Comparison of ENCODE assay signal across 8 mouse cellular contexts in genomic region chr9:21238004-21238732, GRCm38 (mm10). TPM values are rescaled to one million over a fixed set of nuclear protein-coding genes. Genes with fewer than 3 reads are reported as not detected.
DNase-seq lines count a peak whose midpoint lies in the region; ATAC-seq and TF ChIP-seq lines count a peak whose summit lies in the region.

No protein-coding gene starts in this region.

- ATAC-seq in heart, embryonic 12.5 days (ENCODE audit: insufficient number of reproducible peaks, low FRiP score) = peak; percentile 16
- ATAC-seq in neural tube, embryonic 11.5 days (ENCODE audit: insufficient read depth, low FRiP score, low TSS enrichment) = no peak; the same call in 1 of the 2 replicates

- no peak for DNase-seq in liver, adult 2 months (ENCODE audit: extremely low read depth, low read depth, low spot score)
- DNase-seq in liver = no peak
- DNase-seq in brain, embryonic 14.5 days (ENCODE audit: low read depth) = peak; percentile 52
- peak; percentile 35 for DNase-seq in kidney, postnatal 14 days
- peak; percentile 56 for DNase-seq in neural tube, embryonic 11.5 days (ENCODE audit: low spot score)
- no peak for DNase-seq in gastrocnemius, postnatal 25 days
- no peak for DNase-seq in retina, postnatal 1 day

- no peak for TF ChIP-seq POLR2A in liver, adult 2 months (IDR thresholded peaks at IDR 0.05; ENCODE audit: extremely low read depth, insufficient read depth, low read length)
- no peak for TF ChIP-seq POLR2A in brain, embryonic 14.5 days (IDR thresholded peaks at IDR 0.05; ENCODE audit: borderline replicate concordance, extremely low read depth, insufficient read depth, insufficient read length, poor library complexity, severe bottlenecking)

- H3K4me3 ChIP-seq in liver, adult 2 months (ENCODE audit: insufficient read depth, low read depth, low read length) = peak overlapping the region; percentile 85
- H3K4me3 ChIP-seq in heart, embryonic 12.5 days = peak overlapping the region; percentile 89
- peak overlapping the region; percentile 90 for H3K4me3 ChIP-seq in neural tube, embryonic 11.5 days (ENCODE audit: low read depth, low read length)

- H3K9me3 ChIP-seq in heart, embryonic 12.5 days (replicated peaks) = no peaks in the 10 kb centered on the region
- no peaks in the 10 kb centered on the region for H3K9me3 ChIP-seq in neural tube, embryonic 11.5 days (ENCODE audit: control insufficient read depth, low read length)

- peak overlapping the region; percentile 96 for H3K9ac ChIP-seq in liver, adult 2 months (ENCODE audit: low read depth, low read length)
- peak overlapping the region; percentile 97 for H3K9ac ChIP-seq in heart, embryonic 12.5 days
- H3K9ac ChIP-seq in neural tube, embryonic 11.5 days (ENCODE audit: low read length) = peak overlapping the region; percentile 96

- 1% methylated on average over 31 of the region's 31 CpGs for WGBS in liver, adult 2 months
- under 1% methylated on average over 31 of the region's 31 CpGs for WGBS in heart, embryonic 12.5 days
- 2% methylated on average over 31 of the region's 31 CpGs for WGBS in neural tube, embryonic 11.5 days

- no peak for TF ChIP-seq CTCF in liver, adult 2 months (IDR thresholded peaks at IDR 0.05; ENCODE audit: low read depth, low read length)
- TF ChIP-seq CTCF in brain, embryonic 14.5 days (IDR thresholded peaks at IDR 0.05; ENCODE audit: borderline replicate concordance, extremely low read depth, insufficient read depth, insufficient read length) = no peak

- peak overlapping the region; percentile 81 for H3K4me2 ChIP-seq in heart, embryonic 12.5 days
- peak overlapping the region; percentile 71 for H3K4me2 ChIP-seq in neural tube, embryonic 11.5 days (ENCODE audit: low read depth)

- peaks cover 18% of the 10 kb centered on the region for H3K4me1 ChIP-seq in liver, adult 2 months (ENCODE audit: control insufficient read depth, insufficient read depth, low read length)
- peaks cover 18% of the 10 kb centered on the region for H3K4me1 ChIP-seq in heart, embryonic 12.5 days (replicated peaks)
- peaks cover 8% of the 10 kb centered on the region; the same call in 1 of the 2 replicates for H3K4me1 ChIP-seq in neural tube, embryonic 11.5 days (ENCODE audit: control insufficient read depth, insufficient read depth, low read length)

- peak overlapping the region; percentile 88 for H3K27ac ChIP-seq in liver, adult 2 months (replicated peaks; ENCODE audit: insufficient read depth, low read depth, low read length)
- peak overlapping the region; percentile 97 for H3K27ac ChIP-seq in heart, embryonic 12.5 days (ENCODE audit: poor library complexity, severe bottlenecking)
- peak overlapping the region; percentile 76 for H3K27ac ChIP-seq in neural tube, embryonic 11.5 days (ENCODE audit: low read depth, low read length)

- H3K27me3 ChIP-seq in liver, adult 2 months (ENCODE audit: control insufficient read depth, insufficient read depth, low read length) = no peaks in the 10 kb centered on the region
- H3K27me3 ChIP-seq in heart, embryonic 12.5 days (replicated peaks) = peaks cover 12% of the 10 kb centered on the region
- peaks cover 3% of the 10 kb centered on the region for H3K27me3 ChIP-seq in neural tube, embryonic 11.5 days (ENCODE audit: control insufficient read depth, insufficient read depth, low read length)

- H3K36me3 ChIP-seq in liver, adult 2 months (ENCODE audit: control insufficient read depth, insufficient read depth, low read length) = peaks cover 3% of the 10 kb centered on the region; the same call in 1 of the 2 replicates
- peaks cover 38% of the 10 kb centered on the region for H3K36me3 ChIP-seq in heart, embryonic 12.5 days
- H3K36me3 ChIP-seq in neural tube, embryonic 11.5 days (ENCODE audit: control insufficient read depth, insufficient read depth, low read length) = peaks cover 10% of the 10 kb centered on the region

- H3K79me2 ChIP-seq in liver, adult 2 months (ENCODE audit: control insufficient read depth, insufficient read depth, low read length) = peaks cover 22% of the 10 kb centered on the region; the same call in 1 of the 2 replicates

RNA-seq across cellular contexts. Expression of gene Keap1, which starts 1.0 kb away (rescaled TPM):
- 29.5 and 37.3 TPM in 2 replicates for total RNA-seq in liver, adult 2 months (2014; rRNA removed)
- polyA plus RNA-seq in liver, adult 2 months (2012; rRNA removed) = 69.1 and 76.4 TPM in 2 replicates
- polyA plus RNA-seq in brain, embryonic 14.5 days (2012; rRNA removed) = 58.7 and 59.7 TPM in 2 replicates
- polyA plus RNA-seq in heart, embryonic 12.5 days (2016; fragmentation: Nextera tagmentation; extraction: Ambion mirVana) = 46.7 and 49.6 TPM in 2 replicates
- 32.3 and 34.1 TPM in 2 replicates for polyA plus RNA-seq in neural tube, embryonic 11.5 days (2014; fragmentation: Nextera tagmentation; extraction: Ambion mirVana)
- 10 to 100 TPM; 55.0 to 56.3 TPM for total RNA-seq in gastrocnemius, postnatal 25 days (2021)

RNA-seq across cellular contexts. Expression of gene S1pr5, which starts 10.1 kb away (rescaled TPM):
- 3.3 and 4.1 TPM in 2 replicates for total RNA-seq in liver, adult 2 months (2014; rRNA removed)
- polyA plus RNA-seq in liver, adult 2 months (2012; rRNA removed) = 5.3 and 9.9 TPM in 2 replicates
- polyA plus RNA-seq in brain, embryonic 14.5 days (2012; rRNA removed) = 2.2 and 2.5 TPM in 2 replicates
- 0.10 and 0.19 TPM in 2 replicates for polyA plus RNA-seq in heart, embryonic 12.5 days (2016; fragmentation: Nextera tagmentation; extraction: Ambion mirVana)
- 0.73 and 1.7 TPM in 2 replicates for polyA plus RNA-seq in neural tube, embryonic 11.5 days (2014; fragmentation: Nextera tagmentation; extraction: Ambion mirVana)
- under 1 TPM; 0.13 to 0.16 TPM for total RNA-seq in gastrocnemius, postnatal 25 days (2021)

RNA-seq across cellular contexts. Expression of gene Atg4d, which starts 26.9 kb away (rescaled TPM):
- total RNA-seq in liver, adult 2 months (2014; rRNA removed) = 22.3 and 27.3 TPM in 2 replicates
- polyA plus RNA-seq in liver, adult 2 months (2012; rRNA removed) = 42.2 and 45.8 TPM in 2 replicates
- polyA plus RNA-seq in brain, embryonic 14.5 days (2012; rRNA removed) = 38.1 and 45.9 TPM in 2 replicates
- polyA plus RNA-seq in heart, embryonic 12.5 days (2016; fragmentation: Nextera tagmentation; extraction: Ambion mirVana) = 43.8 and 47.8 TPM in 2 replicates
- polyA plus RNA-seq in neural tube, embryonic 11.5 days (2014; fragmentation: Nextera tagmentation; extraction: Ambion mirVana) = 47.2 and 55.1 TPM in 2 replicates
- 10 to 100 TPM; 60.5 to 63.9 TPM for total RNA-seq in gastrocnemius, postnatal 25 days (2021)

RNA-seq across cellular contexts. Expression of gene Kri1, which starts 49.6 kb away (rescaled TPM):
- 5.0 and 6.5 TPM in 2 replicates for total RNA-seq in liver, adult 2 months (2014; rRNA removed)
- polyA plus RNA-seq in liver, adult 2 months (2012; rRNA removed) = 6.3 and 9.7 TPM in 2 replicates
- 32.9 and 36.3 TPM in 2 replicates for polyA plus RNA-seq in brain, embryonic 14.5 days (2012; rRNA removed)
- polyA plus RNA-seq in heart, embryonic 12.5 days (2016; fragmentation: Nextera tagmentation; extraction: Ambion mirVana) = 11.9 and 13.6 TPM in 2 replicates
- 15.0 and 15.5 TPM in 2 replicates for polyA plus RNA-seq in neural tube, embryonic 11.5 days (2014; fragmentation: Nextera tagmentation; extraction: Ambion mirVana)
- 1 to 10 TPM; 8.3 to 8.5 TPM for total RNA-seq in gastrocnemius, postnatal 25 days (2021)

RNA-seq across cellular contexts. Expression of gene Cdkn2d, which starts 53.0 kb away (rescaled TPM):
- total RNA-seq in liver, adult 2 months (2014; rRNA removed) = 3.0 and 3.9 TPM in 2 replicates
- 5.1 and 5.2 TPM in 2 replicates for polyA plus RNA-seq in liver, adult 2 months (2012; rRNA removed)
- 70.4 and 84.9 TPM in 2 replicates for polyA plus RNA-seq in brain, embryonic 14.5 days (2012; rRNA removed)
- 88.5 and 89.2 TPM in 2 replicates for polyA plus RNA-seq in heart, embryonic 12.5 days (2016; fragmentation: Nextera tagmentation; extraction: Ambion mirVana)
- polyA plus RNA-seq in neural tube, embryonic 11.5 days (2014; fragmentation: Nextera tagmentation; extraction: Ambion mirVana) = 79.4 and 87.1 TPM in 2 replicates
- 1 to 10 TPM; 7.4 to 9.1 TPM for total RNA-seq in gastrocnemius, postnatal 25 days (2021)

Comparison
In these comparisons a context has a peak if more than half of its experiments do, and no peak if none do; other contexts are left out.
1. DNase-seq: peak in brain, embryonic 14.5 days (single experiment), kidney, postnatal 14 days (single experiment) and neural tube, embryonic 11.5 days (single experiment); none in liver, adult 2 months (single experiment), liver (single experiment), gastrocnemius, postnatal 25 days (single experiment) and retina, postnatal 1 day (single experiment).
2. Peak in every context shown above with its lines, with median percentiles within 50 percentile points of each other: H3K27ac ChIP-seq, H3K4me3 ChIP-seq and H3K9ac ChIP-seq.